Mouse (Mus musculus) lung, adult 2 months (tissue): ENCODE results near the gene Clptm1.

Experiments
- CTCF ChIP-seq: fragments of 200-500 bp; IDR thresholded peaks from 2 replicates; pipeline ENCODE4 v1.5.1; 2011; ENCODE audit warnings: mild to moderate bottlenecking, low read length, control low read depth; ENCODE audit not compliant: insufficient read depth
- POLR2A ChIP-seq: fragments of 200-500 bp; IDR thresholded peaks from 2 replicates; pipeline ENCODE4 v1.6.1; 2011; ENCODE audit warnings: low read depth, mild to moderate bottlenecking, control low read depth, low read length, borderline replicate concordance; ENCODE audit errors: extremely low read depth

GRCm38 (mm10) chr7:19691434-19691833 lies 26.6 kb upstream of the Clptm1 start:
- TF ChIP-seq CTCF (no peak), POLR2A (no peak)
